Mouse (Mus musculus) embryonic facial prominence, embryonic 13.5 days (tissue): ENCODE data around the gene Eml5. TPM values are rescaled to one million over a fixed set of nuclear protein-coding genes. Genes with fewer than 3 reads are reported as not detected.

Experiments used
- ATAC-seq: fragments of 200-750 bp; cut with Nextera tagmentation; 2 replicates; pipeline ENCODE4 v1.8.0; 2017; ENCODE audit warnings: low read depth; ENCODE audit not compliant: insufficient number of reproducible peaks, insufficient read depth, low FRiP score, low TSS enrichment
- H3K27ac ChIP-seq: fragments of 300-500 bp; sonication (generic); 2 replicates; pipeline ENCODE4 v1.5.1; 2015; ENCODE audit warnings: moderate library complexity, mild to moderate bottlenecking, inconsistent platforms
- H3K27me3 ChIP-seq: fragments of 300-500 bp; sonication (generic); 2 replicates; pipeline ENCODE4 v1.6.1; 2015; ENCODE audit warnings: mild to moderate bottlenecking, inconsistent platforms
- H3K36me3 ChIP-seq: fragments of 300-500 bp; sonication (generic); 2 replicates; pipeline ENCODE4 v1.6.1; 2015; ENCODE audit warnings: mild to moderate bottlenecking, inconsistent platforms
- H3K4me1 ChIP-seq: fragments of 300-500 bp; sonication (generic); 2 replicates; pipeline ENCODE4 v1.6.1; 2015; ENCODE audit warnings: inconsistent platforms
- H3K4me2 ChIP-seq: fragments of 300-500 bp; sonication (generic); 2 replicates; pipeline ENCODE4 v1.6.1; 2015; ENCODE audit warnings: moderate library complexity, mild to moderate bottlenecking, inconsistent platforms
- H3K4me3 ChIP-seq: fragments of 300-500 bp; sonication (generic); 2 replicates; pipeline ENCODE4 v1.5.1; 2015; ENCODE audit warnings: mild to moderate bottlenecking, inconsistent platforms
- H3K9ac ChIP-seq: fragments of 300-500 bp; sonication (generic); 2 replicates; pipeline ENCODE4 v1.6.1; 2015; ENCODE audit warnings: mild to moderate bottlenecking, inconsistent platforms
- H3K9me3 ChIP-seq: fragments of 300-500 bp; sonication (generic); 2 replicates; pipeline ENCODE4 v1.6.1; 2016; ENCODE audit warnings: inconsistent platforms
- WGBS: fragments of 180-500 bp; shearing (Covaris S2); methylation state at CpG from one replicate; pipeline ENCODE4 v1.1.7; 2015; ENCODE audit warnings: mixed read lengths; 5-methylcytosine and 5-hydroxymethylcytosine counted together
- polyA plus RNA-seq: library from polyadenylated mRNA; unstranded; fragments of >200 nt; fragmentation: Nextera tagmentation; extraction: Ambion mirVana; gene quantifications from 2 replicates; pipeline ENCODE4 v1.2.1, GENCODE M21; 2015

The Eml5 gene
- polyA plus RNA-seq, 1 experiment from 2014 or later: 2.3 TPM

DNA sequence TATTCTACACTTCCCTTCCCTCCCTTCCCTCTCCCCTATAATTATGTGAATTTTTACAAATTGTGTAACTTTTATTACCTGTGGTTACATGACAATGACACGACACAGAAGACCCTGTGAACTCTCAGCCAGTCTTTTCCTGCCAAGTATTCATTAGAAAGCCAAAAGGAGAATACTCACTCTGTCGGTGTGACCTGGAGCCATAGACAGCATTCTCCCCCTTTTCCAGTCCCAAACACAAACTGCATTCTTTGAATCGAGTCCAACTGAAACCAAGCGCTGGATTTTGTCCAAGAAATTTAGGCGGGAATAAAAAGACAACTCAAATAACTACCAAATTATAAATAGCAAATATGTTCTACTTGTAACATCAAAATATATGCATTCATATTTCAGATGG lies 19.5 kb downstream of the Eml5 start:
- Histone ChIP-seq H3K36me3 (no peaks in the 10 kb centered on the region), H3K27ac (no peak overlapping the region), H3K4me1 (no peaks in the 10 kb centered on the region), H3K27me3 (no peaks in the 10 kb centered on the region), H3K9me3 (no peaks in the 10 kb centered on the region), H3K4me3 (no peak overlapping the region), H3K4me2 (no peak overlapping the region), H3K9ac (no peak overlapping the region)
- WGBS: 43% methylated on average over 5 of the region's 5 CpGs
- ATAC-seq: no peak

GRCm38 (mm10) chr12:98878693-98879092 lies 22.6 kb downstream of the Eml5 start:
- Histone ChIP-seq H3K9ac (no peak overlapping the region), H3K9me3 (no peaks in the 10 kb centered on the region), H3K4me2 (no peak overlapping the region), H3K36me3 (no peaks in the 10 kb centered on the region), H3K27me3 (no peaks in the 10 kb centered on the region), H3K4me1 (no peaks in the 10 kb centered on the region), H3K27ac (no peak overlapping the region), H3K4me3 (no peak overlapping the region)
- ATAC-seq: no peak
- WGBS: 63% methylated on average over 1 of the region's 1 CpGs

- no peak overlapping the region for H3K9ac ChIP-seq
- H3K27ac ChIP-seq: no peak overlapping the region
- no peak overlapping the region for H3K4me2 ChIP-seq
- H3K27me3 ChIP-seq: no peaks in the 10 kb centered on the region
- no peak overlapping the region for H3K4me3 ChIP-seq
- ATAC-seq: no peak
- 50% methylated on average over 2 of the region's 2 CpGs for WGBS
- H3K9me3 ChIP-seq: no peaks in the 10 kb centered on the region
- H3K36me3 ChIP-seq: no peaks in the 10 kb centered on the region
- no peaks in the 10 kb centered on the region for H3K4me1 ChIP-seq
These were observed 26.1 kb downstream of the Eml5 start for GRCm38 (mm10) chr12:98875216-98875615.

DNA sequence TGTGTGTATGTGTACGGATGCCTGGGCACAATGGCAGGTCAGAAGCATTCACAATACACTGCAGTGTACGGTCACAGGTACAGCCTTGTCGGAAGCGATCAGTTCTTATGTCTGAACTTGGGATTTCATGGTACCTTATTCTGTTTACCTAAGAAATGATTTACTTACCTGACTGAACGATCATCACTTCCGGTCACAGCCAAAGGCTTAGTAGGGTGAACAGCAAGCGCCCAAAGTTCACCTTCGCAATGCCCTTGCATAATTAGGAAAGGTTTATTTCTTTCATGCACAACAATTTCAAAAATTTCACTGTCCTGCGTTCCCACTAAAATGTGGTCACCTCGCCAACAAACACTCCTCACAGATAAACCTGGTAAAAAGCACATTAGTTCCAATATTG lies 28.4 kb downstream of the Eml5 start:
- no peaks in the 10 kb centered on the region for H3K9me3 ChIP-seq
- no peak overlapping the region for H3K4me2 ChIP-seq
- H3K4me3 ChIP-seq: no peak overlapping the region
- no peak overlapping the region for H3K27ac ChIP-seq
- no peak overlapping the region for H3K9ac ChIP-seq
- no peak for ATAC-seq
- 92% methylated on average over 10 of the region's 10 CpGs for WGBS
- H3K36me3 ChIP-seq: no peaks in the 10 kb centered on the region
- no peaks in the 10 kb centered on the region for H3K4me1 ChIP-seq
- H3K27me3 ChIP-seq: no peaks in the 10 kb centered on the region

- Histone ChIP-seq H3K4me3 (no peak overlapping the region), H3K4me2 (no peak overlapping the region), H3K4me1 (no peaks in the 10 kb centered on the region), H3K27ac (no peak overlapping the region), H3K36me3 (no peaks in the 10 kb centered on the region), H3K27me3 (no peaks in the 10 kb centered on the region), H3K9me3 (no peaks in the 10 kb centered on the region), H3K9ac (no peak overlapping the region)
- ATAC-seq: no peak
- WGBS: 80% methylated on average over 4 of the region's 4 CpGs
These were observed 37.8 kb downstream of the Eml5 start for GRCm38 (mm10) chr12:98863436-98863835.

- H3K4me3 ChIP-seq: no peak overlapping the region
- no peak overlapping the region for H3K27ac ChIP-seq
- H3K4me1 ChIP-seq: no peaks in the 10 kb centered on the region
- no peaks in the 10 kb centered on the region for H3K9me3 ChIP-seq
- ATAC-seq: no peak
- H3K36me3 ChIP-seq: no peaks in the 10 kb centered on the region
- H3K4me2 ChIP-seq: no peak overlapping the region
- WGBS: 88% methylated on average over 2 of the region's 2 CpGs
- H3K9ac ChIP-seq: no peak overlapping the region
- H3K27me3 ChIP-seq: no peaks in the 10 kb centered on the region
These were observed 41.0 kb downstream of the Eml5 start for GRCm38 (mm10) chr12:98860316-98860715.

GRCm38 (mm10) chr12:98850767-98851166 lies 50.5 kb downstream of the Eml5 start:
- Histone ChIP-seq H3K27me3 (no peaks in the 10 kb centered on the region), H3K4me2 (no peak overlapping the region), H3K4me1 (no peaks in the 10 kb centered on the region), H3K27ac (no peak overlapping the region), H3K9me3 (no peaks in the 10 kb centered on the region), H3K4me3 (no peak overlapping the region), H3K9ac (no peak overlapping the region), H3K36me3 (no peaks in the 10 kb centered on the region)
- no peak for ATAC-seq
- 10% methylated on average over 3 of the region's 3 CpGs for WGBS

GRCm38 (mm10) chr12:98844774-98845173 lies 56.5 kb downstream of the Eml5 start:
- H3K27me3 ChIP-seq: no peaks in the 10 kb centered on the region
- no peaks in the 10 kb centered on the region for H3K9me3 ChIP-seq
- no peak overlapping the region for H3K4me2 ChIP-seq
- H3K36me3 ChIP-seq: no peaks in the 10 kb centered on the region
- ATAC-seq: no peak
- no peaks in the 10 kb centered on the region for H3K4me1 ChIP-seq
- H3K9ac ChIP-seq: no peak overlapping the region
- no peak overlapping the region for H3K4me3 ChIP-seq
- 96% methylated on average over 3 of the region's 3 CpGs for WGBS
- no peak overlapping the region for H3K27ac ChIP-seq

GRCm38 (mm10) chr12:98840135-98840534 lies 61.1 kb downstream of the Eml5 start:
- H3K36me3 ChIP-seq: no peaks in the 10 kb centered on the region
- no peak for ATAC-seq
- H3K27me3 ChIP-seq: no peaks in the 10 kb centered on the region
- no peak overlapping the region for H3K4me3 ChIP-seq
- no peaks in the 10 kb centered on the region for H3K4me1 ChIP-seq
- H3K27ac ChIP-seq: no peak overlapping the region
- 79% methylated on average over 3 of the region's 3 CpGs for WGBS
- no peak overlapping the region for H3K4me2 ChIP-seq
- H3K9ac ChIP-seq: no peak overlapping the region
- no peaks in the 10 kb centered on the region for H3K9me3 ChIP-seq

DNA sequence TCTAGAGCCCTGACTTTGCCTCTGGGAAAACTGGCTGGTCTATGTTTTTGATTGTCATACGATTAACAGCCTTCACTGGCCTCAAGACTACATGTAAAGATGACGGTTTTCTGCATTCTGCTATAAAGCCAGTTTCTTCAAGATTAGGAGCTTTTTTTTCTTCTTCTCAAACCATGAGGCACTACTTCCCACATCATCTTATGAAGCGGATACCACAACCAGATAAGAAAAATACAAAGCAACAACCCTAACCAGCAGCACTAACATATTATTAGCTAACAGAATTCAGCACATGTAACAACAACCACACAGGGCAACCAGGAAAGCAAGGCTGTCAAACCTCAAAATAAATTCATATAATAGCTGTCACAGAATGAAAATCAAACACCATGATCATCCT lies 63.3 kb downstream of the Eml5 start:
- ATAC-seq: no peak

DNA sequence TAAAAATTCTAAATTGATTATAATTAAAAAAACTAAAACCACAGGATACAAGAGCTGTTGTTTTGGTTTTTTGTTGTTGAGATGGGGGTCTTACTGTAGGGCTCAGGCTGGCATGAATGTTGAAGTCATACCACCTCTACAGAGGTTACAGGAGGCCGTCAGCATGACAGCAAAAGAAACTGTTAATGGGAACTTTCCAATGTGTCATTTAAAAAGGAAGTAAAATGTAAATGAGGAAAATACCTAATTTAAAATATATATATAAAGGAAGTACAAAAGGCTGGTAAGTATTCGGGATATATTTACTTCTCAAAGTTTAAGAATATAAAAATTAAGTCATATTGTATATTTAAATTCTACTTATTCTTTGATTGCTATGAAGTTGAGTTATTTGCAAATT lies 65.8 kb downstream of the Eml5 start:
- Histone ChIP-seq H3K27me3 (no peaks in the 10 kb centered on the region), H3K9ac (no peak overlapping the region), H3K4me1 (no peaks in the 10 kb centered on the region), H3K36me3 (no peaks in the 10 kb centered on the region), H3K9me3 (no peaks in the 10 kb centered on the region), H3K27ac (no peak overlapping the region), H3K4me3 (no peak overlapping the region), H3K4me2 (no peak overlapping the region)
- no peak for ATAC-seq
- WGBS: 88% methylated on average over 2 of the region's 2 CpGs

More for the DNA sequence above, 63.3 kb downstream of the Eml5 start:
- H3K9ac ChIP-seq: no peak overlapping the region
- 78% methylated on average over 3 of the region's 3 CpGs for whole genome bisulfite sequencing
- no peaks in the 10 kb centered on the region for H3K9me3 ChIP-seq
- no peak overlapping the region for H3K4me2 ChIP-seq
- no peak overlapping the region for H3K4me3 ChIP-seq
- no peaks in the 10 kb centered on the region for H3K27me3 ChIP-seq
- H3K27ac ChIP-seq: no peak overlapping the region
- H3K36me3 ChIP-seq: no peaks in the 10 kb centered on the region
- no peaks in the 10 kb centered on the region for H3K4me1 ChIP-seq

GRCm38 (mm10) chr12:98834879-98835278 lies 66.4 kb downstream of the Eml5 start:
- no peak for ATAC-seq
- Histone ChIP-seq H3K36me3 (no peaks in the 10 kb centered on the region), H3K9ac (no peak overlapping the region), H3K4me2 (no peak overlapping the region), H3K4me1 (no peaks in the 10 kb centered on the region), H3K4me3 (no peak overlapping the region), H3K27ac (no peak overlapping the region), H3K9me3 (no peaks in the 10 kb centered on the region), H3K27me3 (no peaks in the 10 kb centered on the region)
- WGBS: 88% methylated on average over 2 of the region's 2 CpGs

DNA sequence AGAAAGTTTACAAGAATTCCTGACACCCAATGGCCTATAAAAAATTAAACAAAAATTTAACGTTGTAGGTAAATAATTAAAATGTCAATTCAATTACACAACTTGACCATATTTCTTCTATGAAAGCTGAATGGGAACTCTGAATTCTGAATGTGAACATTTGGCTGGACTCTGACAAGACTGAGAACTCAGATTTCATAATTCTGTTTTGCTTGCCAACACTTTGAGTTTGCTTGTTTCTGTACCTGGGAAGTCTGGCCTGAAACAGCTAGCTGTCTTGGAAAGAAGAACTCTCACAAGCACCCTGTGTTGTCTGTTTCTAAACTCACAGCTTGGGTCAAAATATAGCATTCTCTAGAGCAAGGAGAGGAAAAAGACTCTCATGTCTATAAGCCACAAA lies 67.4 kb downstream of the Eml5 start:
- no peaks in the 10 kb centered on the region for H3K27me3 ChIP-seq
- no peak overlapping the region for H3K4me2 ChIP-seq
- no peak overlapping the region for H3K4me3 ChIP-seq
- H3K9ac ChIP-seq: no peak overlapping the region
- H3K36me3 ChIP-seq: no peaks in the 10 kb centered on the region
- no peaks in the 10 kb centered on the region for H3K4me1 ChIP-seq
- H3K27ac ChIP-seq: no peak overlapping the region
- 83% methylated on average over 1 of the region's 1 CpGs for WGBS
- H3K9me3 ChIP-seq: no peaks in the 10 kb centered on the region
- no peak for ATAC-seq
